Mouse (Mus musculus) kidney, postnatal 0 days (tissue): ENCODE measurements at regions not wholly inside any gene's neighbourhood (a gene's known extent, or its start where the extent isn't known, plus 50 kb on each side); places are given as distances from the start of the nearest gene placed in this dataset.

Experiments used
- ATAC-seq: fragments of 200-750 bp; cut with Nextera tagmentation; replicated peaks from 2 replicates; pipeline ENCODE4 v1.8.0; 2017; ENCODE audit warnings: low read depth, moderate number of reproducible peaks, moderate TSS enrichment, moderate library complexity; ENCODE audit not compliant: low FRiP score
- DNase-seq: peaks from one replicate; pipeline ENCODE4 v3.0.0-alpha.2; 2016; ENCODE audit warnings: low spot score
- H3K27ac ChIP-seq: fragments of 300-500 bp; sonication (generic); 2 replicates; pipeline ENCODE4 v1.5.1; 2014; ENCODE audit warnings: mild to moderate bottlenecking
- H3K27me3 ChIP-seq: fragments of 300-500 bp; sonication (generic); 2 replicates; pipeline ENCODE4 v1.6.1; 2014; ENCODE audit warnings: low read length, mixed read lengths; ENCODE audit not compliant: insufficient read depth
- H3K36me3 ChIP-seq: fragments of 300-500 bp; sonication (generic); 2 replicates; pipeline ENCODE4 v1.6.1; 2014; ENCODE audit warnings: low read length, mixed read lengths; ENCODE audit not compliant: insufficient read depth
- H3K4me1 ChIP-seq: fragments of 300-500 bp; sonication (generic); replicated peaks from 2 replicates; pipeline ENCODE4 v1.6.1; 2014; ENCODE audit warnings: antibody characterized with exemption, low read length, mixed read lengths; ENCODE audit not compliant: insufficient read depth
- H3K4me2 ChIP-seq: fragments of 300-500 bp; sonication (generic); 2 replicates; pipeline ENCODE4 v1.6.1; 2014; ENCODE audit warnings: mild to moderate bottlenecking, low read length, moderate library complexity, mixed read lengths
- H3K4me3 ChIP-seq: fragments of 300-500 bp; sonication (generic); replicated peaks from 2 replicates; pipeline ENCODE4 v1.5.1; 2014; ENCODE audit warnings: low read depth, low read length
- H3K9ac ChIP-seq: fragments of 300-500 bp; sonication (generic); 2 replicates; pipeline ENCODE4 v1.6.1; 2014; ENCODE audit warnings: low read depth, low read length
- H3K9me3 ChIP-seq: fragments of 300-500 bp; sonication (generic); replicated peaks from 2 replicates; pipeline ENCODE4 v1.6.1; 2016; ENCODE audit warnings: low read length, inconsistent platforms, mixed read lengths
- CTCF ChIP-seq: IDR thresholded peaks from 2 replicates; pipeline ENCODE4 v1.5.1; 2016; ENCODE audit warnings: antibody characterized with exemption, low read depth, mild to moderate bottlenecking, moderate library complexity
- WGBS: fragments of 180-500 bp; shearing (Covaris S2); extraction: QIAGEN DNeasy Blood & Tissue Kit; methylation state at CpG from one replicate; pipeline ENCODE4 v1.1.7; 2014; 5-methylcytosine and 5-hydroxymethylcytosine counted together

DNA sequence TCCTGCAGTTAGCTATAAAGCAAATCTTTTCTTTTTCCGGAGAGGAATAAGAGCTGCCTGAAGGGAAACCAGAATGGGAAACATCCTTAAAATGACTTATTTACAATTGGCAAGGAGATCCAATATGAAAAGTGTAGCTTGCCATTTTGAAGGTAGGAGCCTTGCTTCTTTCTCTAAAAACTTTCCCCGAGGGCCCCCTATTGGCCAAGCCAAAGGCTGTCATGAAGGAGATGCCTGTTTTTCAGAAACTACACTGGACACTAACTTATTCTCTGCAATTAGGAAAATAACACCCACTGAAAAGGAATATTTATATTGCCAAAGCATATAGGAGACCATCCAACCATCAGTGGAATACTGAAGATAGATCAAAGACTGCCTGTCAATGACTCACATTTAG is 312.8 kb upstream of the Thrb start:
- no peak for ATAC-seq
- Histone ChIP-seq H3K4me3 (no peak overlapping the region), H3K9me3 (no peaks in the 10 kb centered on the region), H3K4me1 (no peaks in the 10 kb centered on the region), H3K36me3 (no peaks in the 10 kb centered on the region), H3K9ac (no peak overlapping the region), H3K4me2 (no peak overlapping the region), H3K27ac (no peak overlapping the region), H3K27me3 (no peaks in the 10 kb centered on the region)
- DNase-seq = no peak
- peak; percentile 19; the same call in 1 of the 2 replicates for TF ChIP-seq CTCF
- 67% methylated on average over 2 of the region's 2 CpGs for WGBS

DNA sequence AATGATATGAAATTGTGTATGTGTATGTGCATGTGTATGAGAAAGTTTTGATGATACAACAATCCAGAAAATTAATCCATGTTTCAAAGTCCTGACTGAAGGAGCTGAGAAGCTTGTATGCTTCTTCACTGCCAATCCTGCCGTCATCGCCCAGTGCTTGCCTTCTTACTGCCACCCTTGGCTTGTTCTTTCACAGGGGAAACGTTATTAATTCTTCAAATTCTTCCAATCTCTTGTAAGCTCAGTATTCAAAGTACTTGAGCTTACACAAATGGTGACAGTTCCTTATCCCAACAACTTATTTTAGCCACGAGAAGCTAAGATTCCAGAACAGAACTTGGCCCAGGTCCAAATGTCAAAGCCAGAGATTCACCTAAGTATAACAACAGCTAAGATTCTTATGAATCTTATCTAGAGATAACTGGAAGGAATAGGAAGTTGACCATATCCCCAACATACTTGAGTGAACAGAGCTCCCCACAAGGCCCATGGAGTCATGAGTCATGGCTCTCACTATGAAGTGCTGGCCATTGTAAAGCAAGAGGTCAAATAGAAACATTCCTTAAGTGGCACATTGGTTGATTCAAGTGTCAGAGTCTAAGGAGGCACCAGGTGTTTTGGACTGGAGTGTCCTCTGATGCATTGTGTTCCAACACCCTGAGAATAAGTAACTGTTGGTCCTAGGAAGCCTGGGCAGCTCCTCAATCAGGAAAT is 307.6 kb upstream of the Thrb start:
- Histone ChIP-seq H3K4me1 (no peaks in the 10 kb centered on the region), H3K36me3 (no peaks in the 10 kb centered on the region), H3K4me2 (no peak overlapping the region), H3K27me3 (no peaks in the 10 kb centered on the region), H3K9me3 (no peaks in the 10 kb centered on the region), H3K4me3 (no peak overlapping the region), H3K27ac (no peak overlapping the region), H3K9ac (no peak overlapping the region)
- WGBS = 78% methylated on average over 4 of the region's 4 CpGs
- TF ChIP-seq CTCF = no peak
- DNase-seq (no peak), ATAC-seq (no peak)

DNA sequence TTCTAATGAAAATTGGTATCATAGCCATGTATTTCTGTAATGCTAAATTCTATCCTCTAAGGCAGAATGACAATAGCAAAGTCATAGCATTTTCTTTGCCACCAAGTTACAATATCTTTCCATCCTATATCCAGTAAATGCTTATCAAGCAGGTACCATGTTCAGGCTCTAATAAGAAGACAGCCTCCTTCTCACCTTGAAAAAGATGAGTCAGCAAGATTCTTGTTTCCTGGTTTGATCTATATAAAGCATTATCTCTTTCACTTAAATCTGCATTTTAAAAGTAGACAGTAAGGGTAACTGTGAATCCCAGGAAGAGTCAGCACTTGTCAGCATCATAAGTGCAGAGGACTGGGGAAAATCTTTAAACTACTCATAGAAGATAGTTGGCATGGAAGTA is 298.2 kb upstream of the Thrb start:
- Histone ChIP-seq H3K27ac (no peak overlapping the region), H3K4me1 (no peaks in the 10 kb centered on the region), H3K9me3 (no peaks in the 10 kb centered on the region), H3K27me3 (no peaks in the 10 kb centered on the region), H3K4me2 (no peak overlapping the region), H3K9ac (no peak overlapping the region), H3K4me3 (no peak overlapping the region), H3K36me3 (no peaks in the 10 kb centered on the region)
- TF ChIP-seq CTCF = no peak
- DNase-seq = no peak
- no peak for ATAC-seq

DNA sequence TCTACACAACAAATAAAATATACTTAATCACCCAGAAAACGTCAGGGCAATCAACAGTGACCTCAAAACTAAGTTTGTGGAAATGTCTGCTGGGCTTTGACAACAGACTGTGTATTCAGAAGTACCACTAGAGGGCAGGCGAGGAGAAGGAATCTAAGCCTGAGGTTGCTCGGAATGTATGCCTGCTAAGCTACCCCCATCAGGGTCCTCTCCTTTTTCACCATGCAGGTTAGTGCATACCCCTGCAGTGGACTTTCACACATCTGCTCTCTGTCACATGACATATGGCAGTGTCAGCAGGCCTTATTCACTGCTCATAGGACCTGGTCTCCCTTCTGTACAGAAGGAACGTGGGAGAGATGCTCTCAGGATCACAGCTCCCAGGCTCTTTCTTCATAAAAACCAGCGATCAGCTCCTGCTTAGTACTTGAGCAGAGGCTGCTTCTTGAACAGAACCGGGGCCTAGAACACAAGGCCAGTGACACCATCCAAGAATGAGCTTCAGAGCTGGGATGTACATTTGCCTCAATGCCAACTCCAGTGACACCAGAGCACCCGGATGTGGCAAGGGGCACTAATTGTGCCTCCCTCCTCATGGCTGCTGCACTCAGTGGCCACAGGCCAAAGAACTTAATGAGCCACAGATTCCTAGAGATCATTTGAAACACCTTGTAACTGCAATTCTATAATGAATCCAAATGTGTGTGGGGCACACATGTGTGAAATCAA is 257.1 kb upstream of the Thrb start:
- Histone ChIP-seq H3K36me3 (no peaks in the 10 kb centered on the region), H3K27ac (no peak overlapping the region), H3K4me2 (no peak overlapping the region), H3K9ac (no peak overlapping the region), H3K4me1 (no peaks in the 10 kb centered on the region), H3K9me3 (no peaks in the 10 kb centered on the region), H3K4me3 (no peak overlapping the region), H3K27me3 (no peaks in the 10 kb centered on the region)
- DNase-seq (peak; percentile 90), ATAC-seq (peak; percentile 80)
- peak; percentile 84 for TF ChIP-seq CTCF
- 32% methylated on average over 7 of the region's 7 CpGs for WGBS

DNA sequence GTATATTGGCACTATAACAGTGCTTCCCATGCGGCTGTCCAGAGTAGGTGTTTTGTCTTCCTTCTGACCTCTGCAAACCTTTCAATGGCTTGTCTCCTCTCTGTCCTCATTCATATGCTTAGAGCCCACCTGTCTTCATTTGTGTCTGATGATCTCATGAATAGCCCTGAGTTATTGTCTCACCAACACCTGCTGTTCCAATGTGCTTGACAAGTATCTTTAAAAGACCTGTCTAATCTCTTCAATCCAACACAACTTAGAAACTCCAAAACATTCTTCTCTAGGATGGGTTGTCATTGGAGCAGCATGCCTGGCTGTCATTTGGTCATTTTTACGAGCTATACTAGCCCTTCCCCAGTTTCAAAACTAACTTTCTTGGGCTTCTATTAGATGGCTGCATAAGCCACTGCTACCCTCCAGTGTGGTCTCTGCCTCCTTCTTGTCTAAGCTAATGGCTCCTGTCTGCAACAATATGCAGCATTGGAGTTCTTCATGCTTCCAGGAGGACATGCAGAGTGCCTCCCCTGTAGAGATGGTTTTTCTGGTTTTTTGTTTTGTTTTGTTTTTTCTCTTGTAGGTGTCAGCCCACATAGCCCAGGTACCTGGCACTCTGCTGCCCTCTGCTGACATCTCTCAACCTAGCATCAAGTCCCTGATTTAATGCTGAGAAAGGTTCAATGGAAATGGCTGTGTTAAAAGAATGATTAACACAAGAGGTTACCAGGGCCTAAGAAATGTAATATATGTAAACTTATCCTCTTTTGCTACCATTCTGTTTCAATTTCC is 254.3 kb upstream of the Thrb start:
- DNase-seq = peak; percentile 68
- WGBS = 88% methylated on average over 2 of the region's 2 CpGs
- peak; percentile 81 for TF ChIP-seq CTCF
- H3K9me3 ChIP-seq = no peaks in the 10 kb centered on the region
- H3K4me2 ChIP-seq = no peak overlapping the region
- no peak overlapping the region for H3K4me3 ChIP-seq
- H3K27me3 ChIP-seq = no peaks in the 10 kb centered on the region
- no peaks in the 10 kb centered on the region for H3K36me3 ChIP-seq
- peak; percentile 19; the same call in 1 of the 2 replicates for ATAC-seq
- no peaks in the 10 kb centered on the region for H3K4me1 ChIP-seq
- H3K27ac ChIP-seq = no peak overlapping the region
- H3K9ac ChIP-seq = no peak overlapping the region

DNA sequence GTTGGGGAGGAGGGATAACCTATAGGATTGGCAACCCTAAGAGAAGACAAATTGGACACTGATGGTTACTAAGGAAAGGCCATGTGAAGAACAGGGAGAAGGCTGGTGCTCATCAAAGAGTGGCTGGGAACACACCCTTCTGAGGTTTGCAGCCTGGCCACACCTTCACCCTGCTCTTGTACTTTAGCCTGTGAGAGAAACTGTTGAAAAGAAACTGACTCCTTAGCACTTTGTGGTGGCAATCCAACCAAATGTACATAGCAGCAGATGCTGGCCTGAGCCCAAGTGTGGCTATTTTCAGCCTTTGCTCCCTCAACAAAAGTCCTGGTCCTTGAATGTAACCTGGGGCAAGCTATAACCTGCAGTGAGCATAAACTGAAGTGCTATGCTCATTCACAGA is 253.2 kb upstream of the Thrb start:
- no peak overlapping the region for H3K9ac ChIP-seq
- H3K36me3 ChIP-seq = no peaks in the 10 kb centered on the region
- no peaks in the 10 kb centered on the region; the same call in 1 of the 2 replicates for H3K4me1 ChIP-seq
- no peaks in the 10 kb centered on the region for H3K9me3 ChIP-seq
- no peak for TF ChIP-seq CTCF
- ATAC-seq = no peak
- no peak overlapping the region for H3K4me3 ChIP-seq
- H3K27me3 ChIP-seq = no peaks in the 10 kb centered on the region
- no peak for DNase-seq
- no peak overlapping the region for H3K27ac ChIP-seq
- no peak overlapping the region for H3K4me2 ChIP-seq
